ENCODE assay signal across 7 mouse cellular contexts in genomic region chr15:82033762-82034161, GRCm38 (mm10). TPM values are rescaled to one million over a fixed set of nuclear protein-coding genes. Genes with fewer than 3 reads are reported as not detected.
DNase-seq lines count a peak whose midpoint lies in the region; ATAC-seq lines count a peak whose summit lies in the region.

Gene Desi1 (minus strand): TSS chr15:82033862.

- ATAC-seq in forebrain, embryonic 12.5 days (ENCODE audit: low FRiP score) = no peak
- no peak for ATAC-seq in hindbrain, embryonic 11.5 days (ENCODE audit: low FRiP score)
- no peak for ATAC-seq in liver, embryonic 16.5 days (ENCODE audit: low read depth)

- no peak within 1 kb of the TSS for H3K4me3 ChIP-seq in forebrain, embryonic 12.5 days (replicated peaks)
- no peak within 1 kb of the TSS for H3K4me3 ChIP-seq in hindbrain, embryonic 11.5 days (ENCODE audit: low read depth, low read length)
- H3K4me3 ChIP-seq in liver, embryonic 16.5 days (ENCODE audit: low read depth, low read length) = no peak within 1 kb of the TSS

- no peaks in the 10 kb centered on the region for H3K27me3 ChIP-seq in forebrain, embryonic 12.5 days
- no peaks in the 10 kb centered on the region for H3K27me3 ChIP-seq in hindbrain, embryonic 11.5 days (ENCODE audit: control insufficient read depth, insufficient read depth, low read length)
- H3K27me3 ChIP-seq in liver, embryonic 16.5 days (ENCODE audit: control insufficient read depth, insufficient read depth, low read depth, low read length) = no peaks in the 10 kb centered on the region

- H3K4me1 ChIP-seq in forebrain, embryonic 12.5 days = no peaks in the 10 kb centered on the region
- H3K4me1 ChIP-seq in hindbrain, embryonic 11.5 days (replicated peaks; ENCODE audit: control insufficient read depth, insufficient read depth, low read length) = no peaks in the 10 kb centered on the region
- no peaks in the 10 kb centered on the region for H3K4me1 ChIP-seq in liver, embryonic 16.5 days (ENCODE audit: control insufficient read depth, low read depth, low read length)

- WGBS in forebrain, embryonic 12.5 days = 95% methylated on average over 4 of the region's 4 CpGs
- 92% methylated on average over 4 of the region's 4 CpGs for WGBS in hindbrain, embryonic 11.5 days
- WGBS in liver, embryonic 16.5 days (ENCODE audit: insufficient replicate concordance) = 94% methylated on average over 4 of the region's 4 CpGs

- H3K4me2 ChIP-seq in forebrain, embryonic 12.5 days = no peak within 1 kb of the TSS
- H3K4me2 ChIP-seq in hindbrain, embryonic 11.5 days (replicated peaks; ENCODE audit: low read depth, low read length) = no peak within 1 kb of the TSS
- H3K4me2 ChIP-seq in liver, embryonic 16.5 days (ENCODE audit: low read depth, low read length) = no peak within 1 kb of the TSS

- H3K27ac ChIP-seq in forebrain, embryonic 12.5 days = no peak within 1 kb of the TSS
- H3K27ac ChIP-seq in hindbrain, embryonic 11.5 days (ENCODE audit: low read depth, low read length) = no peak within 1 kb of the TSS
- no peak within 1 kb of the TSS for H3K27ac ChIP-seq in liver, embryonic 16.5 days (ENCODE audit: low read length)

- peaks cover 81% of the 10 kb centered on the region for H3K36me3 ChIP-seq in forebrain, embryonic 12.5 days (replicated peaks)
- H3K36me3 ChIP-seq in hindbrain, embryonic 11.5 days (ENCODE audit: control insufficient read depth, insufficient read depth, low read length) = no peaks in the 10 kb centered on the region
- H3K36me3 ChIP-seq in liver, embryonic 16.5 days (ENCODE audit: control insufficient read depth, insufficient read depth) = peaks cover 27% of the 10 kb centered on the region

- no peak for DNase-seq in urinary bladder, adult 2 months (ENCODE audit: low spot score)
- DNase-seq in urinary bladder, postnatal 14 days (ENCODE audit: low spot score) = no peak
- no peak for DNase-seq in hindbrain, embryonic 11.5 days (ENCODE audit: low spot score)
- no peak for DNase-seq in T-cell, adult 2 months (ENCODE audit: low spot score)
- DNase-seq in cerebellum, postnatal 36 days = no peak

- H3K9ac ChIP-seq in forebrain, embryonic 12.5 days = no peak within 1 kb of the TSS
- H3K9ac ChIP-seq in hindbrain, embryonic 11.5 days (ENCODE audit: low read depth, low read length) = no peak within 1 kb of the TSS
- no peak within 1 kb of the TSS for H3K9ac ChIP-seq in liver, embryonic 16.5 days (ENCODE audit: low read depth, low read length)

- H3K9me3 ChIP-seq in forebrain, embryonic 12.5 days = no peaks in the 10 kb centered on the region
- H3K9me3 ChIP-seq in hindbrain, embryonic 11.5 days (ENCODE audit: control insufficient read depth, low read length) = no peaks in the 10 kb centered on the region
- no peaks in the 10 kb centered on the region for H3K9me3 ChIP-seq in liver, embryonic 16.5 days (replicated peaks; ENCODE audit: control insufficient read depth, low read length)

RNA-seq across cellular contexts. Expression of gene Desi1, which starts in this region (rescaled TPM):
- 19.5 and 21.7 TPM in 2 replicates for polyA plus RNA-seq in urinary bladder, adult 2 months (2012; rRNA removed)
- polyA plus RNA-seq in forebrain, embryonic 12.5 days (2016; fragmentation: Nextera tagmentation; extraction: Ambion mirVana) = 39.2 and 40.7 TPM in 2 replicates
- polyA plus RNA-seq in hindbrain, embryonic 11.5 days (2014; fragmentation: Nextera tagmentation; extraction: Ambion mirVana) = 32.6 and 35.6 TPM in 2 replicates
- 10.7 and 11.5 TPM in 2 replicates for polyA plus RNA-seq in liver, embryonic 16.5 days (2015; fragmentation: Nextera tagmentation; extraction: Ambion mirVana)
